Mouse (Mus musculus) erythroblast, embryonic 14.5 days (primary cell): ENCODE results near the gene Fbxo28.

Source experiments
- GATA1 ChIP-seq: IDR thresholded peaks from 2 replicates; pipeline ENCODE4 v1.6.1; 2012; ENCODE audit warnings: low read length, inconsistent platforms, mixed read lengths
- TAL1 ChIP-seq: IDR thresholded peaks from 3 replicates; pipeline ENCODE4 v1.6.1; 2012; ENCODE audit warnings: low read length, inconsistent platforms, mixed read lengths

DNA sequence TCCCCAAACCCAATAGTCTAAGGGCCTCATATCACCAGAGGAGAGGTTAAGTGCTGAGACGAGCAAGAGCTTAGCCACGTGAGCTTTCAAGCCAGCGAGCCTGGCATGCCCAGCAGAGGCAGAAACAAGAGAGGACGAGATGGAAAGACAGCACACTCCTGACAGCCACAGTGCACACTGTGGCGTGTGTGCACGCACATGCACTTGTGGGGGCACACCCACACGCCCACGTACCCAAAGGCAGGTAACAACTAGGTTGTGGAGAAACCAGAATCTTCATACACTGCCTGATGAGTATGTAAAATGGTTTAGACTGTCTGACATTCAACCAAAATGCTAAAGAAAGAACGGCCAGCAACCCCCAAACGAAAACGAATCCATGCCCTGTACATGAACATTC, 60.9 kb downstream of the Fbxo28 start:
- TF ChIP-seq GATA1 (no peak), TAL1 (no peak)
